Mouse (Mus musculus): ENCODE results near the gene Cdc26. TPM values are rescaled to one million over a fixed set of nuclear protein-coding genes. Genes with fewer than 3 reads are reported as not detected.

The Cdc26 gene
- total RNA-seq, 2 experiments from 2014 or later = 170 to 186 TPM

DNA sequence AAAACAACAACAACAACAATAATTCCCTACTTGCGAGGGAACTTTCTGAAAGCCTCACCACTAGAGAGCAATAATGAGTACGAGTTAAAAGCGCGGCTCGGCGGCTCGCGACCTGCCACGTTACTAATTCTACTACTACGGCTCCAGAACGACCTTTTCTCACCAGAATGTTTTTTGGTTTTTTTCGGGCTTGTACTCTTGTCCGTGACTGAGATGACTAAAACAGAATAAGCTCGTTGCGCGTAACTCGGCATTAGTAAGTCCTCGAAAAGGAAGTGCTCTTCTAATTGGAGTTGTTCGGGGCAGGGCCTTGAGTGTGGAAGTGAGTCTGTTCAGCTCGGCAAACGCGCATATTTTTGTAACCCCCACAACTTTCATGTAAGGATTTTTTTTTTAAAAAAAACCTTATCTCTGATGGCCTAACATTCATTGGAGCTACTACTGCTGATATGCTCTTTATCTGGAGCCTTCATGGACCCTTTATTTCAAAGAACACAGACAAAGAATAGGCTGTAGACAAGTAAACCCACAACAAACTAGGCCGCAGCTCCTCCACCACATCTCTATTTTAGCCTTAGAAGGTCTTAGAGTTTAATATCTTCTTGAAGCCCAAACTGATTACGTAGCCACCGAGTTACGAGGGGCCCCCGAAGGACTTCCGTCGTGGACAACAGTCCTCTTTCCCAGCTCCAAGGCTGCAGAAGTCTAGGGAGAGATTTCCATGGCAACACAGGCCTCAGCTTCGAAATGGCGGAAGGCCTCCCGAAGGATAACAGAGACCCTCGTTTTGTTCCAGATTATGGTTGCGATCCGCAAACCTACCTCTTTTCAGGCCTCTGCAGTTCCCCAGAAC, 486 bp downstream of the Cdc26 start:
- ATAC-seq (replicated peaks; ENCODE audit: low FRiP score, low TSS enrichment, poor library complexity, severe bottlenecking) = peak; percentile 54

DNA sequence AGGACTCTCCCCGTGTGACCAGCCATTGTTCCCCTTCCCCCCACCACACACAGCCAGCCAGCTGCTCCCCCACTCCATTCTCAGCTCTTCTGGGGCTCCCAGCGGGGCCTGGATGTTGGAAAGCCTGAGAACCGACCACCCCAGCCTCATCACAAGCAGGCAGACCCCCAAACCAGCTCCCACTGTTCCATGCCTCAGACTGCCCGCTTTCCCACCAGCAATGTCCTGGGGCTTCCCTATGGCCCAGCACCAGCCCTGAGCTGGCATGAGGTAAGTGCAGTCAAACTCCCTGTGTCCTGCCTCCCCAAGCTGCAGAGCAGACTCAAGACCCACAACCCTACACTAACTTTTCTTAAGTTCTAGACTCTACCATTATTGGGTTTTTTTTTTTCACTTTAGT, 2.3 kb downstream of the Cdc26 start:
- ATAC-seq (replicated peaks; ENCODE audit: low FRiP score, low TSS enrichment, poor library complexity, severe bottlenecking) = no peak

DNA sequence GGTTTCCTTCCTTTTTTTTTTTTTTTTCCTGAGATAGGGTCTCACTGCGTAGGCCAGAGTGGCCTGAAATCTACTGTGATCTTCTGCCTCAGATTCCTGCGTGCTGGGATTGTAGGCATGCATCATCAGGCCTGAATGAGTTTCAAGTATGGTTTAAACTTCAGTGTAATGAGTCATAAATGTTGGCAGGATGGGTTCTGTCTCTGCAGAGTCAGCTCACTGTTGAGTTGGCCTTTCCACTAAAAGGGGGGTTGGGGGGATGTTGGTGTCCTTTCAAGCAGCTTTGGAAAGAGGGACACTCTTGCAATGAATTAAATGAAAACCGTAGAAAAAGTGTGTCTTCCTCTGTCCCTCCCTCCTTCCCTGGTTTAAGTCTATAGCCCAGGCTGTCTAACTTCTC, 9.5 kb downstream of the Cdc26 start:
- ATAC-seq (replicated peaks; ENCODE audit: low FRiP score, low TSS enrichment, poor library complexity, severe bottlenecking) = no peak

DNA sequence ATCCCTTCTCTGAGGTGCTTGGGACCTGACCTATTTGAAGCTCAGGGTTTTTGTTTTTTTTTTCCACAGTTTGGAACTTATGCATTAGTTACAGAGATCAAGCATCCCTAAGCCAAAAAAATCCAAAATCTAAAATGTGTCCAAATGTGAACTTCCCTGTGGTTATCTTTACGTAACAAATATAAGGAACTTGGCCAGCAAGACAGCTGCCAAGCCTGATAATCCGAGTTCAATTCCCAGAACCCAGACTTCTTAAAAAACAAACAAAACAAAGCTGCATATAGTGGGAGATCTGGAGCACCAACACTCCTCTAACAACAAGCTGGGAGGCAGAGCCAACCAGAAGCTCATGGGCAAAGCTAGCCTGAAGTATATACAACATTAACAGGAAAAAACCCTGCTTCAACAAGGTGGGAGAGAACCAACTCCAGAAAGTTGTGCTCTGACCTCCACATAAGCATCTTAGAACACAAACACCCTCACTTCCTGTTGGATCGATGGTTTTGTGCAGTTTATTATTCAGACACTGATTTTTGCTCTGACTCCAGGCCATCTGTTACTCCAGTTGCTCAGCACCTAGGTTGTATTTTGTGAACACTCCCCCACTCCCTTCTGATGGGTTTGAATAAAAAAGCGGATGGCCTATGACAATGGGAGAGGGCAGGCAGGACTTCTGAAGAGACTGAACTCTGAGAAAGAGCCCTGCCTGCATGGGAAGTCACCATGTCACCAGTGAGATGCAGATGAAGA, 10.7 kb downstream of the Cdc26 start:
- 0 out of 2 replicates have a peak, but pooled peaks have one; percentile 14 for ATAC-seq (replicated peaks; ENCODE audit: low FRiP score, low TSS enrichment, poor library complexity, severe bottlenecking)

DNA sequence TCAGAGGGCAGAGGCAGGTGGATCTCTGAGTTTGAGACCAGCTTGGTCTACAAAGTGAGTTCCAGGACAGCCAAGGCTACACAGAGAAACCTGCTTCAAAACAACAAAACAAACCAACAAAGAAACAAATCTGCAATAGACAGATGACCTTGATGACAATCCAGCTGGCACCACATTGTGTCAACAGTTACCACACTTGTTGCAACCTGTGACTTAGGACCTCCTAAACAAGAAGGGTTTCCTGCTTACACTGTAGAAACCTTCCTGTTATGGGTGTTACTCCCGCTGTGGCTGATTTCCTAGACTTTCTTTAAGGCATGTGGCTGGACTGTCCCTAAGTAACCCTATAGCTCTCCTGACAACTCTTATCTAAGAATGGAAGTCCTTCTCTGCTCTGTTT, 12.6 kb downstream of the Cdc26 start:
- no peak for ATAC-seq (replicated peaks; ENCODE audit: low FRiP score, low TSS enrichment, poor library complexity, severe bottlenecking)

DNA sequence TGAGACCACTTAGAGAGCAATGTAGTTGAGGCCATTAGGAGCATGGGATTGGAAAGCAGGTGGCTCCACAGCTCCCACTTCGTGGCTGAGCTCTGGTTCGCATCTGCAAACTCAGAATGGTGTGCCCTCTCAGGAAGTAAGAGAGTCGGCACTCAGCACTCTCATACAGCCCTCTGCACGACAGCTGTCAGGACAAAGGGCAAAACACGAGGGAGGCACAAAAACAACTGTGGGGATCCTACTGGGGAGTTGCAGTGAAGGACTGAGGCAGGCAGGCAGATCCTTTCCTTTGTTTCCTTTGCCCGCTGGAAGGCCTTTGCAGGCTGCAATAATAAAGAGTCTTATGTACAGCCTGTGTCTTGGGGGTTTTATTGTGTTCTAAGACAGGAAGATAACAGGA, 15.0 kb downstream of the Cdc26 start:
- no peak for ATAC-seq (replicated peaks; ENCODE audit: low FRiP score, low TSS enrichment, poor library complexity, severe bottlenecking)

DNA sequence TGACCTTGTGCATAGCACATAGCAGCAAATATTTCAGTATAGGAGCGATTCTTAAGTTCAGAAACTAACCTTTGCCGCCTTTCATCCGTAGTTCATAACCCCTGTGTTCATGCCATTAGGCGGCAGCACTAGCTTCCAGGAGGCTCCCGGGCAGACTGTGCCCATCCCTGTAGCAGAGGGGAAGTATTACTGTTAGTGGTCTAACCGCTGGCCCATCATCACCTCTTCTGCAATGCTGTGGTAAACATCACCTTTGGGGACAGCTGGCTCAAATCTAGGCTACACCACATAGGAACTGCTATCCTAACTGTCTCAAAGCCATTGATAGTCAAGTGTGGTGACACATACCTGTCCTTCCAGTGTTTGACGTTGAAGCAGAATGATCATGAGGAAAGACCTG, 16.6 kb downstream of the Cdc26 start:
- no peak for ATAC-seq (replicated peaks; ENCODE audit: low FRiP score, low TSS enrichment, poor library complexity, severe bottlenecking)

DNA sequence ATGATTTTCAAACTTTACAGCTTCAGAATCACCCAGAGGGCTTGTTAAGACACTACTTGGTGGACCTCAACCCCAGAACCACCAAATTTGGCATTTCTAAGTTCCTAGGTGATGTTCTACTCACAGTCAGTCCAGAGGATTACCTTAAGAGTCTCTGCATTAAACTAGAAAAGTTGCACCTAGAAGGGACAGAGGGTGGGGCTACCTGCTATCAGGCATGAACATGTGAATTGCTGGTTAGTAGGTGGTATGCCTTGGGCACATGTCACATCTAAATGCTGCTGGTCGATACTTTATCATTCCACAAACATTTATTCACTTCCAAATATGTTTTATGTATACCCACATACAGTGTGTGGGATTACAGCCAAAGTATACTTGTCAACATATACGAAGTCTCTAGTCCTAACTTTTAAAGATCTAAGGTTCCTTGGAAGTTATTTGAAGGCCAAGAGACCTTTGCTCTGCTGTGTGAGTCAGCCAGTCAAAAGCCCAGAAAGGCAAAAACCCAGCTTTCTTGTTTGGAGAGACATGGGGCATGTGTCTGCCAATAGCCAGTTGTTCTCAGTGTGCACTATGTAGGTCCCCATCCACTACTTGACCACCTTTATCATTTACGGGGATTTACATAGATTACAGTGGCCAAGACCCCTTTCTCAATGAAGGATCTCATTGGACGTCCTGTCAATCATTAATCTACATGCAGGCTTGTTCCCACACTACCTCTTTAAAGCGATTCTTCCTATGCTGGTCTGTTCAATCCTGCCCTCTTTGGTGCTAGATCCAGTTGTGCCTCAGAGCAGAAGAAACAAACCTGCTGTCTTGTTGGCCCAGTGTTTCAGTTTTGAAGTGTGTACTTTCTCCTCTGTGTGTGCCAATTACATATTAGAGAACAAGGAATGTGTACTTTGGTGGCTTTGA, 18.6 kb downstream of the Cdc26 start:
- ATAC-seq (replicated peaks; ENCODE audit: low FRiP score, low TSS enrichment, poor library complexity, severe bottlenecking) = 0 out of 2 replicates have a peak, but pooled peaks have one; percentile 55

DNA sequence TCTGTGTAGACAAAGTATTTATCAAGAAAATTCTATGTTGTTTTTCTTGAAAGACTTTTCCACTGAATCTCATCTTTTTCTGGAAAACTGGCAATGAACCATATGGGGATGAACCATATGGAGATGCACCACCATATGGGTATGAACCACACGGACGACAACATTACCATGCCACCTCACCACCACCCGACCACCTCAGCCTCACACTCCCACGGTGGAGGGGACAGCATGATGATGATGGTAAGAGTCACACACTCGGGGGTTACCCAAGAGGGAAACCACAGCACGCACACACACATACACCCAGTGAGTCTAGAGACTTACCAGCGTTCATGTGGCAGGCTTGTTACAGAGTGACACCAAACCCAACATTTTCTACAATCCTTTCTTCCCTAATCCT, 23.0 kb downstream of the Cdc26 start:
- ATAC-seq (replicated peaks; ENCODE audit: low FRiP score, low TSS enrichment, poor library complexity, severe bottlenecking) = no peak

DNA sequence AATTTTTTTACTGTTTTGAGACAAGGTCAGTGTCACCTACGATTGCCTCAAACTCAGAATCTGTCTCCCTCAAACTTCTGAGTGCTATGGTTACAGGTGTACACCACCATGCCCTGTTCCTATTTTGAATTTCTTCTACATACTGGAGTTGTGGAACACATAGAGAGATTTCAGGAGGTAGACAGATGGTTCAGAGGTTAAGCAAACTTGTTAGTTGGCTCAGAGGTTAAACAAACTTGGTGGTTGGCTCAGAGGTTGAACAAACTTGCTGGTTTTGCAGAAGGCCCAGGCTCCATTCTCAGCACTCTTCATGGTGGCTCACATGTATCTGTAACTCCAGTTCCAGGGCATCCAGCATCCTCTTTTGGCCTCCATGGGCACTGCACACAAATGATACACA, 24.3 kb downstream of the Cdc26 start:
- no peak for ATAC-seq (replicated peaks; ENCODE audit: low FRiP score, low TSS enrichment, poor library complexity, severe bottlenecking)

DNA sequence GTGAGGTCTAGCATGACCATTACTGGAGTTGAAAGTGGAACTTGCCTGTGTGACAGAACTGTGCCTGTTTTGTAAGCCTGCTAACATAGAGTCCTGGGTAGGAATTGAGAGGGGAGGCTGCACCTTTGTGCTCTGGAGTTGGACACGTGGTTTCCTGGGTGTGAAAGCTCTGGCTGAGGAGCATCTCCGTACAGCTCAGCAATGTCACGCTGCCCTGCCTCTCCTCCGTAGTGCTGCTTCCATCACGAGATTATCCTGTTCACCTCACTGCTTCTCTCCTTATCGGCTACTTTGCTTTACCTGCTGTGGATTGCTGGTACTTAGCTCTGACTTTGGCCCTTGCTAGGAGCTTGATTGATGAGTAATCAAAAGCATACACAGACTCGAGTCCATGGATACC, 24.7 kb downstream of the Cdc26 start:
- no peak for ATAC-seq (replicated peaks; ENCODE audit: low FRiP score, low TSS enrichment, poor library complexity, severe bottlenecking)

DNA sequence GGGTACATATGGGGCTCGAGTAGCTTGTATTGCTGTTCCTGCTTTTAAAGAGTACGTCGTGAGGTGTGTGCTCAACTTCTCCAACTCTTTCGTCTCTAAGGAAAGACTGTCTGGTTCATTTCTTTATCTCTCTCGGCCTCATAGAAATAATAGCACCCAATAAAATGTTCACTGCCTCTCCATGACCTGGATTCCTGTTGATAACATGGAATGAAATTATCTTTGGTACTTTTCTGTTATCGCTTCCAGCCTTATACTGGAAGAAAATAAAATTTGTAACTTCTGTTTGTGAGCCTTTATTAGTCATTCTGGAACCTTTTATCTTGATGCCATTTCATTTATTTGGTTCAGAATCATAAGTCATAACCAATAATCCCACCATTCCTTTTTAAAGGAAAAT, 25.2 kb downstream of the Cdc26 start:
- ATAC-seq (replicated peaks; ENCODE audit: low FRiP score, low TSS enrichment, poor library complexity, severe bottlenecking) = no peak

DNA sequence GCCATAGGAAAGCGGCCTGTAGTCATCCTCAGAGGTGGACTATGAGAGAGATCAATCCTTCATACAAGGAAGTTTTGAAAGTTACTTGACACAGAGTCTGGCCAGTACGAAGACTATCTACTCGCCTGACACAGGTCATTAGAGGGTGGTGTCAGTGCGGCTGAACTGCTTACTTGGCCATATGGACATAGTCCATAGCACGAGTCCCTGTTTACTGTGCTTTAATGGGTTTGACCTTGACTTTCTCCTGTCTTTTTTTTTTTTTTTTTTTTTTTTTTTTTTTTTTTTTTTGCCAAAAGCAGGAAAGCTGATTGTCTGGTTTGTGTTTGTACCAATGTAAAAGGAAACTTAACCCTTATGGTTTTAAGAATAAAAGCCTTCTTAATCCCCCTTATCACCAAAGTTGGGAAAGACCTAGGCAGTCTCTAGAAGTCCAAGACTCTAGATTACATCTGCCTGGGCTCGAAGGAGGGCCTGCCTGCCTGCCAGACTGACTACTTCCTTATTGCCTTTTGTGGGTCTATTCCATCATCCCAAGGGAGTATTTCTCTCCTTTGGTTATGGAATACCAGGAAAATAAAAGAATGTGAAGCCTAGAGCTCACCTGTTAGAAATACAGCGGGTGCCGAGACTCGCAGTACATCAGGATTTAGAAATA, 28.6 kb downstream of the Cdc26 start:
- no peak for ATAC-seq (replicated peaks; ENCODE audit: low FRiP score, low TSS enrichment, poor library complexity, severe bottlenecking)

DNA sequence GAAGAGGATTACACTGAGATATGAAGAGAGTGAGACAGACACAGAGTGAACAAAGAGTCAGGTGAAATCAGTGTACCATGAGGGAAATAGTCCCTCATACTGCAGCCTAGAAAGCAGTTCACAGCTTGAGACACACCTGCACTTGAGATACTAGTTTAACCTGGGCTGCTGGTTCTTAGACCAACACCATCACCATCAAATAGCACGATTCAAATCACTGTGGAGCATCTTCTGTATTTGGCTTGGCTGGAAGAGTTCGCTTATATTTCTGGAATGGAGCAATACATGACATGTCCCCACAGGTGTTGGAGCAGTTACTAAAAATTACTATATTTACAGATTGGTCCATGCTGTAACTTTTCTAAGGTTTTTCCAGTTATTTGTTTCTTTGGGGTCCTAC, 32.3 kb downstream of the Cdc26 start:
- ATAC-seq (replicated peaks; ENCODE audit: low FRiP score, low TSS enrichment, poor library complexity, severe bottlenecking) = no peak

DNA sequence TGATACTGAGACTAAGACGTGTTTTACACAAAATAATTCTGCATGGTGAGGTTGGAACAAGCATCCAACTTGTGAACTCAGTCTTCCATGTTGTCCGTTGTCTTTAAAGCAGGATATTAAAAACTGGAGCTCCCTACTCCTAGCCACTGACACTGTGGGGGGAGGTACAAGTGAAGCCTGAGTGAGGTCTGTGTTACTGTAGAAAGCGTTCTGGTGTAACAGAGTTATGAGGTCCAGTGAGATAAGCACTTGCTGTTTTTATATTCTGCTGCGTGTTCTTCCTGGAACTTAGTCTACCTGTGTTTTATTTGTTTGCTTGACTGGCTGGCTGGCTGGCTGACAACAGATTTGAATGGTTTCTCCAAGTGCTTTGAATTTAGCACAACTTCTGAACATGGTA, 34.1 kb downstream of the Cdc26 start:
- ATAC-seq (replicated peaks; ENCODE audit: low FRiP score, low TSS enrichment, poor library complexity, severe bottlenecking) = peak; percentile 45; the same call in 1 of the 2 replicates

DNA sequence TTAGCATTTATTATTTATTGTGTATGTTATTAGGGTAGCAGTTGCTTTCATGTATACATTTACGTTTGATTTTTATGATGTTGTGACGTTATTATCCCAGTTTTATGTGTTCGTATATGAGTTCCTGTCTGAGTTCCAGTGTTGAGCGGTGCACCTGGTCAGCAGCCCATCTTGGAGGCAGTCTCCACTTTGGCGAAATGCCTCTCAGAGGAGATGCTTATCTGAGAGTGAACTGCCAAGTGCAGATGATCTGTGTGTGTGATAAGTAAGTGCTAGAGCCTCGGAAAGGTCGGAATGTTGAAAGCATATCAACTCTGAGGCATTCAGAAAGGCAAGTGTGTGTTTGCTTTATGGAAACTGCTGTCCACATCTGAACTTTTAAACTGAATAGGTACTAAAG, 34.8 kb downstream of the Cdc26 start:
- ATAC-seq (replicated peaks; ENCODE audit: low FRiP score, low TSS enrichment, poor library complexity, severe bottlenecking) = no peak

DNA sequence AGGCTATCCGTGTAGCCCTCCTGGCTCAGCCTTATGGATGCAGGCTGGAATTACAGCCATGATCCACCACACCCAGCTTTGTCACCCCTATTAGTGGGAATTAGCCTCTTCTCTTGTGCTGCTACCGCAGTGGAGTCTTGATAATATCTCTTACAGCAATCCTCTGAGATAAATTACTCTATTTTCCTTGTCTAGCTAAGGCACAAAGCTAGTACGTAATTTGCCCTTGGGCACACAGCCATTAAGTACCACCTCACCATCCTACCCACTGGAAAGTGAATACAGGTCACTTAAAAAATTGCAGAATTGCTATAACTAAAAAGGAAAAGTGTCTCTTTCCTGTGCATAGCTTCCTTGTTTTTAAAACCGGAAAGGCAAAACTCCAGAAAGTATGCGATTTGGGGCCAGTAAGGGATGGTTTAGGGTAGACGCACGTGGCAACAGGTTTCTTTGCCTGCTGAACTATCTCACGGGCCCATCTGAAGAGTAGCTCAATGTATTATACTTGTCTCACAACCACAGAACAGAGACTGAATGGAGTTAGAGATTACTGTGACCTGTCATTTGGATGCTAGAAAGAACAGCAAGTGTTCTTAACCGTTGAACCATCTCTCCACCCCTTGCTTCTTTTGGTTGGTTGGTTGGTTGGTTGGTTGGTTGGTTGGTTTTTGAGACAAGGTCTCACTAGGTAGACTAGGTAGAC, 35.5 kb downstream of the Cdc26 start:
- ATAC-seq (replicated peaks; ENCODE audit: low FRiP score, low TSS enrichment, poor library complexity, severe bottlenecking) = peak; percentile 74

DNA sequence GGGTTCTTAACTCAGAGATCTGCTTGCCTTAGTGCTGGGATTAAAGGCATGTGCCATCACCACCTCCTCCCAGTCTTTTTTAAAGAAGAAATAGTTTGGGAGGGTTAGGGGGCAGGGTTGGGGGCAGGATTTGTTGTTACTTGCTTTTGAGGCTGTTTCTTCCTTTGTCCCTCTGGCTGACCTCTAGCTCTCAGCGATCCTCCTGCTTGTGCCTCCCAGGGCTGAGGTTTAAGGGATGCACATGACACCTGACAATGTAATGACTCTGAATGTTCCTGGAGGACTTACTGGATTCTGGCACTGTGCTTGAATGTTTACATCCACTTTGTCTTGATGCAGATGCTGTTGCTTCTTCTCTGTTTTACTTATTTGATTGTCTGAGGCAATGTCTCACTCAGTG, 36.0 kb downstream of the Cdc26 start:
- ATAC-seq (replicated peaks; ENCODE audit: low FRiP score, low TSS enrichment, poor library complexity, severe bottlenecking) = no peak

DNA sequence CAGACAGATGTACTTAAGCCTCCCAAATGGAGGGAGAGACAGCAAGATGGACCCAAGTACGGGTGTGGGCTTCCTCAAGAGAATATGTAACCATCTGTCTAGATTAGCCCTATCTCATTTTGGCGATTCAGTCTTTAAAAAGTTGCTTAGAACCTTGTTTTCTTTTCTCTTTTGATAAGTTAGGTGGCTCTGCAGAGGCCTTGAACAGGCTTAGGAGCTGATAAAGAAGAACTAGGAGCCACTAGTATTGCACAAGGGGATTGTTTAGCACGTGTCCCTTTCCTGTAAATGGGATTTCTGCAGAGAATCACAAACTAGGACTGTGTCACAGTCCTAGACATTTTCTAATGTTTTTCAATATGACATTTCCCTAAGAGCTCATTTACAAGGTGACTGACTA, 39.4 kb downstream of the Cdc26 start:
- peak; percentile 58 for ATAC-seq (replicated peaks; ENCODE audit: low FRiP score, low TSS enrichment, poor library complexity, severe bottlenecking)

All from megakaryocyte-erythroid progenitor cell, adult 5-6 weeks (primary cell).